In genomic region chr11:81508385-81509233, GRCm38 (mm10) we compare ENCODE assay signal across 13 mouse cellular contexts.
DNase-seq lines count a peak whose midpoint lies in the region; ATAC-seq lines count a peak whose summit lies in the region.
"Had no signal": no experiment of that assay in that cellular context is flagged by ENCODE, and none has a peak within 500 bp of the region (broad histone marks: within the 10 kb centered on the region; RNA-seq: fewer than 3 reads in every experiment).

No protein-coding gene starts in this region.

- H3K9me3 ChIP-seq in forebrain, embryonic 12.5 days = no peaks in the 10 kb centered on the region
- no peaks in the 10 kb centered on the region for H3K9me3 ChIP-seq in forebrain, embryonic 11.5 days (ENCODE audit: control insufficient read depth, low read length)
- H3K9me3 ChIP-seq in neural tube, embryonic 13.5 days = no peaks in the 10 kb centered on the region
- no peaks in the 10 kb centered on the region for H3K9me3 ChIP-seq in neural tube, embryonic 15.5 days (replicated peaks)
- H3K9me3 ChIP-seq: midbrain, embryonic 13.5 days had no signal

- no peak overlapping the region for H3K4me3 ChIP-seq in forebrain, embryonic 12.5 days (replicated peaks)
- no peak overlapping the region for H3K4me3 ChIP-seq in forebrain, embryonic 11.5 days (ENCODE audit: low read depth, low read length)
- H3K4me3 ChIP-seq in neural tube, embryonic 13.5 days = no peak overlapping the region
- H3K4me3 ChIP-seq in neural tube, embryonic 15.5 days (replicated peaks) = no peak overlapping the region
- H3K4me3 ChIP-seq: midbrain, embryonic 13.5 days had no signal

- WGBS in forebrain, embryonic 12.5 days = 54% methylated on average over 8 of the region's 8 CpGs
- 69% methylated on average over 8 of the region's 8 CpGs for WGBS in forebrain, embryonic 11.5 days
- 66% methylated on average over 8 of the region's 8 CpGs for WGBS in neural tube, embryonic 13.5 days
- WGBS in neural tube, embryonic 15.5 days = 63% methylated on average over 8 of the region's 8 CpGs

- no peaks in the 10 kb centered on the region for H3K27me3 ChIP-seq in forebrain, embryonic 12.5 days
- no peaks in the 10 kb centered on the region for H3K27me3 ChIP-seq in forebrain, embryonic 11.5 days (ENCODE audit: control insufficient read depth, insufficient read depth, low read length)
- peaks cover 6% of the 10 kb centered on the region; the same call in 1 of the 2 replicates for H3K27me3 ChIP-seq in neural tube, embryonic 13.5 days
- H3K27me3 ChIP-seq in neural tube, embryonic 15.5 days (replicated peaks) = 0 out of 2 replicates have a peak, but pooled peaks cover 2% of the 10 kb centered on the region

- no peak overlapping the region for H3K4me2 ChIP-seq in forebrain, embryonic 12.5 days
- H3K4me2 ChIP-seq in forebrain, embryonic 11.5 days (ENCODE audit: low read depth, low read length, severe bottlenecking) = no peak overlapping the region
- H3K4me2 ChIP-seq in neural tube, embryonic 13.5 days = no peak overlapping the region
- no peak overlapping the region for H3K4me2 ChIP-seq in neural tube, embryonic 15.5 days
- H3K4me2 ChIP-seq: midbrain, embryonic 13.5 days had no signal

- 0 out of 2 replicates have a peak overlapping the region, but pooled peaks have one; percentile 19 for H3K27ac ChIP-seq in forebrain, embryonic 12.5 days
- H3K27ac ChIP-seq in forebrain, embryonic 11.5 days (ENCODE audit: low read depth, low read length) = no peak overlapping the region
- peak overlapping the region; percentile 18; the same call in 1 of the 2 replicates for H3K27ac ChIP-seq in neural tube, embryonic 13.5 days (replicated peaks)
- H3K27ac ChIP-seq in neural tube, embryonic 15.5 days (replicated peaks) = no peak overlapping the region
- H3K27ac ChIP-seq: midbrain, embryonic 13.5 days had no signal

- H3K9ac ChIP-seq in forebrain, embryonic 12.5 days = no peak overlapping the region
- H3K9ac ChIP-seq in forebrain, embryonic 11.5 days (ENCODE audit: low read length) = no peak overlapping the region
- H3K9ac ChIP-seq in neural tube, embryonic 13.5 days = no peak overlapping the region
- H3K9ac ChIP-seq in neural tube, embryonic 15.5 days (replicated peaks) = no peak overlapping the region
- H3K9ac ChIP-seq: midbrain, embryonic 13.5 days had no signal

- H3K36me3 ChIP-seq in forebrain, embryonic 12.5 days (replicated peaks) = no peaks in the 10 kb centered on the region
- H3K36me3 ChIP-seq in forebrain, embryonic 11.5 days (ENCODE audit: control insufficient read depth, insufficient read depth, low read length) = no peaks in the 10 kb centered on the region
- no peaks in the 10 kb centered on the region for H3K36me3 ChIP-seq in neural tube, embryonic 13.5 days
- H3K36me3 ChIP-seq in neural tube, embryonic 15.5 days = no peaks in the 10 kb centered on the region
- H3K36me3 ChIP-seq: midbrain, embryonic 13.5 days had no signal

- DNase-seq in forebrain, embryonic 11.5 days (ENCODE audit: low spot score) = no peak
- DNase-seq in kidney, postnatal 10 days = peak; percentile 17
- DNase-seq in kidney, adult 18-20 months = no peak
- peak; percentile 4 for DNase-seq in yolk sac, embryonic 10.5 days (ENCODE audit: low spot score)
- no peak for DNase-seq in urinary bladder, postnatal 14 days (ENCODE audit: low spot score)
- DNase-seq: adrenal gland, postnatal 25 days; cerebellum, adult 2 months; lung, adult 2 months; spleen, adult 18-20 months had no signal

- peaks cover 10% of the 10 kb centered on the region for H3K4me1 ChIP-seq in forebrain, embryonic 12.5 days
- peaks cover 2% of the 10 kb centered on the region; the same call in 1 of the 2 replicates for H3K4me1 ChIP-seq in forebrain, embryonic 11.5 days (replicated peaks; ENCODE audit: control insufficient read depth, insufficient read depth, low read length)
- H3K4me1 ChIP-seq in neural tube, embryonic 13.5 days (replicated peaks) = peaks cover 20% of the 10 kb centered on the region
- peaks cover 15% of the 10 kb centered on the region for H3K4me1 ChIP-seq in neural tube, embryonic 15.5 days

- no peak for ATAC-seq in forebrain, embryonic 12.5 days (ENCODE audit: low FRiP score)
- ATAC-seq in forebrain, embryonic 11.5 days (replicated peaks; ENCODE audit: low FRiP score) = no peak
- ATAC-seq in neural tube, embryonic 13.5 days (ENCODE audit: low read depth) = no peak
- no peak for ATAC-seq in neural tube, embryonic 15.5 days (ENCODE audit: low FRiP score)
- ATAC-seq: midbrain, embryonic 13.5 days had no signal

Comparison
In these comparisons a context has a peak if more than half of its experiments do, and no peak if none do; other contexts are left out.
1. H3K27ac ChIP-seq: peak in forebrain, embryonic 12.5 days (single experiment) and neural tube, embryonic 13.5 days (single experiment); none in forebrain, embryonic 11.5 days (single experiment) and neural tube, embryonic 15.5 days (single experiment).
2. DNase-seq: peak in kidney, postnatal 10 days (single experiment) and yolk sac, embryonic 10.5 days (single experiment); none in forebrain, embryonic 11.5 days (single experiment), kidney, adult 18-20 months (single experiment) and urinary bladder, postnatal 14 days (single experiment).